Mouse (Mus musculus) ES-Bruce4 (cell line): ENCODE measurements around the gene 4933405O20Rik. TPM values are rescaled to one million over a fixed set of nuclear protein-coding genes. Genes with fewer than 3 reads are reported as not detected.

Experiments
- H3K27ac ChIP-seq: 2 replicates; pipeline ENCODE4 v1.5.1; 2012; ENCODE audit warnings: low read length, inconsistent platforms; ENCODE audit not compliant: insufficient read depth
- H3K27me3 ChIP-seq: 2 replicates; pipeline ENCODE4 v1.6.1; 2012; ENCODE audit warnings: mild to moderate bottlenecking, low read length, inconsistent platforms; ENCODE audit not compliant: control insufficient read depth, poor library complexity, insufficient read depth, severe bottlenecking
- H3K36me3 ChIP-seq: 2 replicates; pipeline ENCODE4 v1.6.1; 2012; ENCODE audit warnings: inconsistent platforms, mild to moderate bottlenecking, low read length, moderate library complexity; ENCODE audit not compliant: control insufficient read depth, poor library complexity, insufficient read depth, severe bottlenecking
- H3K4me1 ChIP-seq: one replicate; pipeline ENCODE4 v1.8.1; 2011; ENCODE audit warnings: low read length; ENCODE audit not compliant: control insufficient read depth, insufficient read depth
- H3K4me3 ChIP-seq: 2 replicates; pipeline ENCODE4 v1.5.1; 2011; ENCODE audit warnings: low read depth, mild to moderate bottlenecking, low read length
- H3K9ac ChIP-seq: 2 replicates; pipeline ENCODE4 v1.6.1; 2012; ENCODE audit warnings: low read depth, mild to moderate bottlenecking, inconsistent platforms; ENCODE audit not compliant: poor library complexity, severe bottlenecking
- H3K9me3 ChIP-seq: replicated peaks from 2 replicates; pipeline ENCODE4 v1.6.1; 2012; ENCODE audit warnings: mild to moderate bottlenecking, low read length, inconsistent platforms; ENCODE audit not compliant: control insufficient read depth, poor library complexity, insufficient read depth, severe bottlenecking
- CTCF ChIP-seq: IDR thresholded peaks from one replicate; pipeline ENCODE4 v1.8.1; 2011; ENCODE audit warnings: low read depth, low read length
- EP300 ChIP-seq: IDR thresholded peaks from 2 replicates; pipeline ENCODE4 v1.6.1; 2011; ENCODE audit warnings: low read depth, low read length; ENCODE audit not compliant: insufficient read depth
- POLR2A ChIP-seq: IDR thresholded peaks from one replicate; pipeline ENCODE4 v1.8.1; 2011; ENCODE audit warnings: low read length; ENCODE audit not compliant: insufficient read depth
- polyA plus RNA-seq: library from polyadenylated mRNA; stranded (reverse); fragments of >200 nt; gene quantifications from 2 replicates; pipeline ENCODE4 v1.2.4, GENCODE M21; 2011; ENCODE audit warnings: low read depth; ENCODE audit not compliant: missing spikeins, insufficient read depth, insufficient read length

4933405O20Rik gene
- polyA plus RNA-seq: not detected in 2 replicates

- no peaks in the 10 kb centered on the region for H3K9me3 ChIP-seq
- H3K36me3 ChIP-seq: no peaks in the 10 kb centered on the region
- no peak within 1 kb of the TSS for H3K27ac ChIP-seq
- no peaks in the 10 kb centered on the region for H3K4me1 ChIP-seq
- no peak within 1 kb of the TSS for H3K9ac ChIP-seq
- no peak within 1 kb of the TSS for H3K4me3 ChIP-seq
- TF ChIP-seq EP300 (no peak), CTCF (no peak), POLR2A (no peak)
- H3K27me3 ChIP-seq: no peaks in the 10 kb centered on the region
Measured at GRCm38 (mm10) chr7:50598890-50599289, at the start of gene 4933405O20Rik. Gene 4933405O20Rik, plus strand, starts transcription at chr7:50599190.

- no peaks in the 10 kb centered on the region; the same call in 1 of the 2 replicates for H3K27me3 ChIP-seq
- H3K9ac ChIP-seq: no peak overlapping the region
Measured at GRCm38 (mm10) chr7:50549572-50549971, 49.4 kb upstream of the 4933405O20Rik start.

GRCm38 (mm10) chr7:50551426-50551825 is 47.6 kb upstream of the 4933405O20Rik start:
- H3K27me3 ChIP-seq: no peaks in the 10 kb centered on the region; the same call in 1 of the 2 replicates
- H3K9me3 ChIP-seq: no peaks in the 10 kb centered on the region
- no peak overlapping the region for H3K4me3 ChIP-seq
- TF ChIP-seq CTCF (no peak), POLR2A (no peak), EP300 (no peak)
- no peak overlapping the region for H3K9ac ChIP-seq
- no peaks in the 10 kb centered on the region for H3K4me1 ChIP-seq
- no peaks in the 10 kb centered on the region for H3K36me3 ChIP-seq
- no peak overlapping the region for H3K27ac ChIP-seq

More at GRCm38 (mm10) chr7:50549572-50549971, 49.4 kb upstream of the 4933405O20Rik start:
- H3K4me1 ChIP-seq: no peaks in the 10 kb centered on the region
- H3K4me3 ChIP-seq: no peak overlapping the region
- no peak overlapping the region for H3K27ac ChIP-seq
- TF ChIP-seq POLR2A: no peak
- TF ChIP-seq CTCF: no peak
- no peak for TF ChIP-seq EP300
- no peaks in the 10 kb centered on the region for H3K9me3 ChIP-seq
- H3K36me3 ChIP-seq: no peaks in the 10 kb centered on the region

- no peaks in the 10 kb centered on the region for H3K9me3 ChIP-seq
Measured at GRCm38 (mm10) chr7:50562708-50563107, 36.3 kb upstream of the 4933405O20Rik start.

GRCm38 (mm10) chr7:50573841-50574240 is 25.1 kb upstream of the 4933405O20Rik start:
- no peaks in the 10 kb centered on the region for H3K4me1 ChIP-seq
- no peaks in the 10 kb centered on the region for H3K36me3 ChIP-seq
- peaks cover under 1% of the 10 kb centered on the region for H3K27me3 ChIP-seq
- no peak overlapping the region for H3K9ac ChIP-seq
- no peak overlapping the region for H3K4me3 ChIP-seq
- TF ChIP-seq POLR2A (no peak), CTCF (no peak), EP300 (no peak)
- H3K9me3 ChIP-seq: no peaks in the 10 kb centered on the region
- H3K27ac ChIP-seq: no peak overlapping the region

More at GRCm38 (mm10) chr7:50562708-50563107, 36.3 kb upstream of the 4933405O20Rik start:
- Histone ChIP-seq H3K4me1 (no peaks in the 10 kb centered on the region), H3K36me3 (no peaks in the 10 kb centered on the region), H3K9ac (no peak overlapping the region), H3K4me3 (no peak overlapping the region), H3K27me3 (no peaks in the 10 kb centered on the region), H3K27ac (no peak overlapping the region)
- TF ChIP-seq CTCF (no peak), EP300 (no peak), POLR2A (no peak)

- H3K4me3 ChIP-seq: no peak overlapping the region
Measured at GRCm38 (mm10) chr7:50588642-50589424, 10.2 kb upstream of the 4933405O20Rik start.

More at GRCm38 (mm10) chr7:50588642-50589424, 10.2 kb upstream of the 4933405O20Rik start:
- no peaks in the 10 kb centered on the region for H3K36me3 ChIP-seq
- no peak overlapping the region for H3K9ac ChIP-seq
- no peak for TF ChIP-seq CTCF
- TF ChIP-seq EP300: no peak
- no peak for TF ChIP-seq POLR2A
- H3K4me1 ChIP-seq: no peaks in the 10 kb centered on the region
- H3K27ac ChIP-seq: no peak overlapping the region
- no peaks in the 10 kb centered on the region for H3K9me3 ChIP-seq
- H3K27me3 ChIP-seq: no peaks in the 10 kb centered on the region; the same call in 1 of the 2 replicates
